26 mouse cellular contexts compared by ENCODE assay signal in the genomic region with DNA sequence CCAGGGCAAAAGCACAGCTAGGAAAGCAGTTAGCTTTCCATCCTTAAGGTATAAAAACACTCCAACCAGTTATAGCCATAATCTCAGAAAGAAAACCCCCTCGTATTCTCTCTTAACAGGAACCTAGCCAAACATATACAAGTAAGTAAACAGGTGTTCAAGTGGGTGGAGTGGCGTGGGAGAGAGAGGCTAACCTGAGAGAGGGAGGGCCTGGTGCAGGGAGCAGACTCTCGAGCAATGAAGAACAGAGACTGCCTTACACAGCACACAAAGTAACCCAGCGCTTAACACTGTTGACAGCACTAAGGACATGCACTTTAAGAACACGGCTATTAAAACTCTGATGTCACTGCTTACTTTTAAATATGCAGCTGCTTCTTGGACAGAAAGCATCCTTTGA.
"Had no signal": no experiment of that assay in that cellular context is flagged by ENCODE, and none has a peak within 500 bp of the region (broad histone marks: within the 10 kb centered on the region; RNA-seq: fewer than 3 reads in every experiment).

No protein-coding gene starts in this region.

- H3K27me3 ChIP-seq: heart, embryonic 13.5 days; heart, embryonic 15.5 days; hindbrain, embryonic 13.5 days; hindbrain, embryonic 15.5 days; kidney, embryonic 15.5 days; limb, embryonic 13.5 days; limb, embryonic 15.5 days had no signal

- H3K27ac ChIP-seq: heart, adult 2 months; heart, embryonic 13.5 days; heart, embryonic 15.5 days; hindbrain, embryonic 13.5 days; hindbrain, embryonic 15.5 days; hindbrain, postnatal 0 days; kidney, embryonic 15.5 days; kidney, postnatal 0 days; limb, embryonic 13.5 days; limb, embryonic 15.5 days had no signal

- H3K9me3 ChIP-seq: heart, embryonic 13.5 days; heart, embryonic 15.5 days; hindbrain, embryonic 13.5 days; hindbrain, embryonic 15.5 days; kidney, embryonic 15.5 days; limb, embryonic 13.5 days; limb, embryonic 15.5 days had no signal

- H3K36me3 ChIP-seq: heart, embryonic 15.5 days; hindbrain, embryonic 15.5 days had no signal

- H3K4me1 ChIP-seq: hindbrain, embryonic 15.5 days; limb, embryonic 15.5 days had no signal

- H3K4me2 ChIP-seq: heart, embryonic 11.5 days; heart, embryonic 13.5 days; heart, embryonic 15.5 days; hindbrain, embryonic 13.5 days; hindbrain, embryonic 15.5 days; kidney, embryonic 15.5 days; limb, embryonic 13.5 days; limb, embryonic 15.5 days had no signal

- H3K4me3 ChIP-seq: heart, adult 2 months; heart, embryonic 13.5 days; heart, embryonic 15.5 days; hindbrain, embryonic 13.5 days; hindbrain, embryonic 15.5 days; kidney, embryonic 15.5 days; limb, embryonic 13.5 days; limb, embryonic 15.5 days had no signal

- DNase-seq: forebrain, postnatal 0 days; gastrocnemius, postnatal 14 days; gastrocnemius, postnatal 36 days; heart, adult 11 months; heart, adult 2 months; heart, postnatal 14 days; heart, postnatal 36 days; kidney, adult 11 months; kidney, adult 2 months; kidney, adult 9 months; kidney, postnatal 14 days; kidney, postnatal 36 days; layer of hippocampus, adult 9-11 months; layer of hippocampus, postnatal 36 days; left cerebral cortex, postnatal 4 days had no signal

- H3K9ac ChIP-seq: forebrain, postnatal 0 days; heart, embryonic 13.5 days; heart, embryonic 15.5 days; hindbrain, embryonic 13.5 days; hindbrain, embryonic 15.5 days; kidney, embryonic 15.5 days; limb, embryonic 13.5 days; limb, embryonic 15.5 days had no signal

- ATAC-seq: forebrain, postnatal 0 days; hindbrain, postnatal 0 days; intestine, embryonic 16.5 days had no signal
